In genomic region chr17:35578211-35578610, GRCm38 (mm10) we compare ENCODE assay signal across 9 mouse cellular contexts. TPM values are rescaled to one million over a fixed set of nuclear protein-coding genes. Genes with fewer than 3 reads are reported as not detected.
DNase-seq lines count a peak whose midpoint lies in the region; ATAC-seq and TF ChIP-seq lines count a peak whose summit lies in the region.
"Had no signal": no experiment of that assay in that cellular context is flagged by ENCODE, and none has a peak within 500 bp of the region (broad histone marks: within the 10 kb centered on the region; RNA-seq: fewer than 3 reads in every experiment).

No protein-coding gene starts in this region.

- intact Hi-C loops in heart, adult 2 months (cut with DNase I): loop anchor here (2.0 kb wide), 1 partner anchor 33 kb away; no protein-coding TSS in a partner anchor
- intact Hi-C loops in heart, postnatal 14 days (cut with DNase I): loop anchor here (2.0 kb wide), 1 partner anchor 33 kb away; no protein-coding TSS in a partner anchor

- TF ChIP-seq EP300 in heart, adult 2 months (IDR thresholded peaks at IDR 0.05; ENCODE audit: insufficient read depth, low read depth, low read length): peak; percentile 73
- no peak for TF ChIP-seq EP300 in stomach, postnatal 0 days (optimal IDR thresholded peaks at IDR 0.05)

- H3K4me2 ChIP-seq in stomach, postnatal 0 days (replicated peaks; ENCODE audit: low read depth): no peak overlapping the region
- H3K4me2 ChIP-seq: neural tube, embryonic 12.5 days had no signal

- ATAC-seq in common myeloid progenitor, adult 5-6 weeks (replicated peaks; ENCODE audit: low read depth, poor library complexity, severe bottlenecking): peak; percentile 91
- peak; percentile 68 for ATAC-seq in stomach, postnatal 0 days (ENCODE audit: low FRiP score, low TSS enrichment)

- no peaks in the 10 kb centered on the region for H3K9me3 ChIP-seq in stomach, postnatal 0 days (ENCODE audit: control insufficient read depth, low read length)
- H3K9me3 ChIP-seq: neural tube, embryonic 12.5 days had no signal

- WGBS in heart, adult 2 months: 18% methylated on average over 6 of the region's 6 CpGs
- WGBS in stomach, postnatal 0 days: 16% methylated on average over 6 of the region's 6 CpGs

- no peak overlapping the region for H3K27ac ChIP-seq in heart, adult 2 months
- H3K27ac ChIP-seq in stomach, postnatal 0 days (replicated peaks): no peak overlapping the region
- H3K27ac ChIP-seq: neural tube, embryonic 12.5 days had no signal

- peak; percentile 98 for TF ChIP-seq CTCF in heart, adult 2 months (IDR thresholded peaks at IDR 0.05)
- TF ChIP-seq CTCF in stomach, postnatal 0 days (IDR thresholded peaks at IDR 0.05; ENCODE audit: low read depth): peak; percentile 100

- H3K4me1 ChIP-seq in heart, adult 2 months (ENCODE audit: control insufficient read depth, insufficient read depth, low read length): no peaks in the 10 kb centered on the region
- H3K4me1 ChIP-seq in stomach, postnatal 0 days (replicated peaks; ENCODE audit: control insufficient read depth, insufficient read depth): no peaks in the 10 kb centered on the region
- H3K4me1 ChIP-seq: neural tube, embryonic 12.5 days had no signal

- no peaks in the 10 kb centered on the region for H3K36me3 ChIP-seq in heart, adult 2 months (ENCODE audit: control insufficient read depth, insufficient read depth, low read length)
- no peaks in the 10 kb centered on the region for H3K36me3 ChIP-seq in stomach, postnatal 0 days (ENCODE audit: control insufficient read depth, insufficient read depth, low read length)
- H3K36me3 ChIP-seq: neural tube, embryonic 12.5 days had no signal

- H3K79me2 ChIP-seq in heart, adult 2 months (replicated peaks; ENCODE audit: control insufficient read depth, insufficient read depth, low read length): no peaks in the 10 kb centered on the region

- DNase-seq in heart, adult 2 months: peak; percentile 61 to 77
- DNase-seq in heart, adult 11 months: no peak
- peak; percentile 79 for DNase-seq in WW6 (ENCODE audit: low read depth, low spot score)
- DNase-seq in heart, postnatal 14 days: peak; percentile 78 to 87
- DNase-seq in left cerebral cortex, adult 8-10 months (ENCODE audit: low spot score in 2 of 2): peak; percentile 34 to 50
- peak; percentile 46 to 65 for DNase-seq in monocyte, adult 2 months (ENCODE audit: low read depth in 1 of 2, low spot score in 2 of 2)
- peak; percentile 87 for DNase-seq in stomach, postnatal 0 days (ENCODE audit: low spot score)

- H3K4me3 ChIP-seq in heart, adult 2 months: no peak overlapping the region
- H3K4me3 ChIP-seq in stomach, postnatal 0 days (ENCODE audit: low read depth, low read length): no peak overlapping the region
- H3K4me3 ChIP-seq: neural tube, embryonic 12.5 days had no signal

- TF ChIP-seq POLR2A in heart, adult 2 months (IDR thresholded peaks at IDR 0.05; ENCODE audit: insufficient read depth, low read depth, low read length): no peak

- no peak overlapping the region for H3K9ac ChIP-seq in heart, adult 2 months (ENCODE audit: low read depth, low read length)
- H3K9ac ChIP-seq in stomach, postnatal 0 days (ENCODE audit: low read length): no peak overlapping the region
- H3K9ac ChIP-seq: neural tube, embryonic 12.5 days had no signal

- no peaks in the 10 kb centered on the region for H3K27me3 ChIP-seq in heart, adult 2 months (ENCODE audit: control insufficient read depth, insufficient read depth, low read length)
- no peaks in the 10 kb centered on the region for H3K27me3 ChIP-seq in stomach, postnatal 0 days (ENCODE audit: control insufficient read depth, insufficient read depth, low read length)
- H3K27me3 ChIP-seq: neural tube, embryonic 12.5 days had no signal

RNA-seq across cellular contexts. Expression of gene 2300002M23Rik, which starts 11.0 kb away (rescaled TPM):
- total RNA-seq in heart, adult 2 months (2021): not detected
- polyA plus RNA-seq in heart, adult 2 months (2012; rRNA removed): not detected in 2 replicates
- total RNA-seq in common myeloid progenitor, adult 5-6 weeks (2017): not detected in 2 replicates
- total RNA-seq in heart, postnatal 14 days (2021): not detected
- not detected for total RNA-seq in left cerebral cortex, adult 8-10 months (2022)
- 234 and 311 TPM in 2 replicates for polyA plus RNA-seq in stomach, postnatal 0 days (2015; fragmentation: Nextera tagmentation; extraction: Ambion mirVana)
- polyA plus RNA-seq: neural tube, embryonic 12.5 days had no signal

RNA-seq across cellular contexts. Expression of gene Sfta2, which starts 23.1 kb away (rescaled TPM):
- total RNA-seq in heart, adult 2 months (2021): not detected
- 0.47 TPM in 1 of 2 replicates, not detected in the other for polyA plus RNA-seq in heart, adult 2 months (2012; rRNA removed)
- not detected in 2 replicates for total RNA-seq in common myeloid progenitor, adult 5-6 weeks (2017)
- not detected for total RNA-seq in heart, postnatal 14 days (2021)
- total RNA-seq in left cerebral cortex, adult 8-10 months (2022): not detected
- polyA plus RNA-seq in stomach, postnatal 0 days (2015; fragmentation: Nextera tagmentation; extraction: Ambion mirVana): 7.6 and 8.6 TPM in 2 replicates
- polyA plus RNA-seq: neural tube, embryonic 12.5 days had no signal

RNA-seq across cellular contexts. Expression of gene Cdsn, which starts 26.3 kb away (rescaled TPM):
- total RNA-seq in heart, adult 2 months (2021): under 1 TPM; 0.27 to 0.29 TPM
- polyA plus RNA-seq in heart, adult 2 months (2012; rRNA removed): 0.94 and 1.1 TPM in 2 replicates
- not detected in 2 replicates for total RNA-seq in common myeloid progenitor, adult 5-6 weeks (2017)
- total RNA-seq in heart, postnatal 14 days (2021): under 1 TPM; 0.15 to 0.17 TPM
- 1 to 10 TPM in 3 of 4 experiments, under 1 TPM in 1; 1.00 to 1.6 (median 1.2) TPM for total RNA-seq in left cerebral cortex, adult 8-10 months (2022)
- 106 and 139 TPM in 2 replicates for polyA plus RNA-seq in stomach, postnatal 0 days (2015; fragmentation: Nextera tagmentation; extraction: Ambion mirVana)
- polyA plus RNA-seq: neural tube, embryonic 12.5 days had no signal

RNA-seq across cellular contexts. Expression of gene Psors1c2, which starts 45.2 kb away (rescaled TPM):
- not detected for total RNA-seq in heart, adult 2 months (2021)
- not detected in 2 replicates for polyA plus RNA-seq in heart, adult 2 months (2012; rRNA removed)
- not detected in 2 replicates for total RNA-seq in common myeloid progenitor, adult 5-6 weeks (2017)
- not detected for total RNA-seq in heart, postnatal 14 days (2021)
- total RNA-seq in left cerebral cortex, adult 8-10 months (2022): under 1 TPM in 1 of 4 experiments, not detected in 3; 0.41 TPM
- polyA plus RNA-seq in stomach, postnatal 0 days (2015; fragmentation: Nextera tagmentation; extraction: Ambion mirVana): 66.1 and 66.8 TPM in 2 replicates

RNA-seq across cellular contexts. Expression of gene Gm9573, which starts 48.2 kb away (rescaled TPM):
- total RNA-seq in heart, adult 2 months (2021): not detected
- polyA plus RNA-seq in heart, adult 2 months (2012; rRNA removed): not detected in 2 replicates
- not detected in 2 replicates for total RNA-seq in common myeloid progenitor, adult 5-6 weeks (2017)
- total RNA-seq in heart, postnatal 14 days (2021): not detected
- total RNA-seq in left cerebral cortex, adult 8-10 months (2022): under 1 TPM in 1 of 4 experiments, not detected in 3; 0.07 TPM
- 2.6 and 3.9 TPM in 2 replicates for polyA plus RNA-seq in stomach, postnatal 0 days (2015; fragmentation: Nextera tagmentation; extraction: Ambion mirVana)
- polyA plus RNA-seq: neural tube, embryonic 12.5 days had no signal
